Mouse (Mus musculus) heart, postnatal 10 days (tissue): ENCODE measurements around the gene Scnn1b. TPM values are rescaled to one million over a fixed set of nuclear protein-coding genes. Genes with fewer than 3 reads are reported as not detected.

ENCODE experiments used
- DNase-seq, 2 experiments: peaks; one replicate each; pipeline ENCODE4 v3.0.0; 2021
- intact Hi-C: fragments of 180-260 bp; cut with DNase I; formaldehyde crosslinking; loops from one replicate; pipeline ENCODE4 v1.15.1; 2025
- total RNA-seq, 2 experiments: library from RNA; stranded (reverse); gene quantifications; 2 replicates each; pipeline ENCODE4 v1.2.3; 2021

Scnn1b gene
- total RNA-seq, result not detected

GRCm38 (mm10) chr7:121864858-121865585 lies at the start of gene Scnn1b:
Gene Scnn1b (plus strand): TSS chr7:121865038.
- no peak for DNase-seq
- intact Hi-C loops, result no loop called here

- DNase-seq, result no peak
- intact Hi-C loops, result no loop called here
These were observed 43.2 kb upstream of the Scnn1b start for GRCm38 (mm10) chr7:121821632-121822031.

GRCm38 (mm10) chr7:121828481-121828880 lies 36.4 kb upstream of the Scnn1b start:
- no peak for DNase-seq
- intact Hi-C loops, result no loop called here

GRCm38 (mm10) chr7:121835392-121835791 lies 29.4 kb upstream of the Scnn1b start:
- DNase-seq, result no peak
- intact Hi-C loops, result no loop called here

- no peak for DNase-seq
- intact Hi-C loops, result no loop called here
These were observed 28.0 kb upstream of the Scnn1b start for GRCm38 (mm10) chr7:121836827-121837226.

GRCm38 (mm10) chr7:121840810-121841209 lies 24.0 kb upstream of the Scnn1b start:
- peak; percentile 64 to 75 for DNase-seq
- intact Hi-C loops, result loop anchor here (5.0 kb wide), 1 partner anchor 74 kb away; no protein-coding TSS in a partner anchor

- intact Hi-C loops, result loop anchor here (5.0 kb wide), 1 partner anchor 75 kb away; no protein-coding TSS in a partner anchor
- DNase-seq, result no peak
These were observed 22.6 kb upstream of the Scnn1b start for GRCm38 (mm10) chr7:121842234-121842633.

GRCm38 (mm10) chr7:121845964-121846363 lies 18.9 kb upstream of the Scnn1b start:
- intact Hi-C loops, result no loop called here
- no peak for DNase-seq

GRCm38 (mm10) chr7:121848537-121849168 lies 16.2 kb upstream of the Scnn1b start:
- intact Hi-C loops, result no loop called here
- no peak for DNase-seq

GRCm38 (mm10) chr7:121857177-121857884 lies 7.5 kb upstream of the Scnn1b start:
- DNase-seq, result peak in 1 of 2 experiments; percentile 2
- intact Hi-C loops, result no loop called here

- DNase-seq, result no peak
- intact Hi-C loops, result no loop called here
These were observed 5.9 kb upstream of the Scnn1b start for GRCm38 (mm10) chr7:121858939-121859338.

GRCm38 (mm10) chr7:121871631-121872030 lies 6.8 kb downstream of the Scnn1b start:
- intact Hi-C loops, result no loop called here
- DNase-seq, result no peak

GRCm38 (mm10) chr7:121873998-121874397 lies 9.2 kb downstream of the Scnn1b start:
- DNase-seq, result no peak
- intact Hi-C loops, result no loop called here

GRCm38 (mm10) chr7:121874784-121875183 lies 9.9 kb downstream of the Scnn1b start:
- intact Hi-C loops, result no loop called here
- DNase-seq, result no peak

GRCm38 (mm10) chr7:121880246-121880645 lies 15.4 kb downstream of the Scnn1b start:
- intact Hi-C loops, result no loop called here
- DNase-seq, result no peak

GRCm38 (mm10) chr7:121890636-121891360 lies 26.0 kb downstream of the Scnn1b start:
- intact Hi-C loops, result no loop called here
- no peak for DNase-seq

GRCm38 (mm10) chr7:121896689-121897088 lies 31.9 kb downstream of the Scnn1b start:
- intact Hi-C loops, result no loop called here
- no peak for DNase-seq

- peak; percentile 28 to 49 for DNase-seq
- intact Hi-C loops, result loop anchor here (2.0 kb wide), 1 partner anchor 63 kb away; no protein-coding TSS in a partner anchor
These were observed 34.5 kb downstream of the Scnn1b start for GRCm38 (mm10) chr7:121899311-121899710.

- intact Hi-C loops, result loop anchor here (2.0 kb wide), 1 partner anchor 63 kb away; no protein-coding TSS in a partner anchor
- no peak for DNase-seq
These were observed 35.1 kb downstream of the Scnn1b start for GRCm38 (mm10) chr7:121899940-121900339.

- intact Hi-C loops, result no loop called here
- peak; percentile 19 to 29 for DNase-seq
These were observed 38.0 kb downstream of the Scnn1b start for GRCm38 (mm10) chr7:121902757-121903411.
